Mouse (Mus musculus): Measurements from ENCODE around the gene Sh3pxd2b. TPM values are rescaled to one million over a fixed set of nuclear protein-coding genes. Genes with fewer than 3 reads are reported as not detected.
A peak's percentile ranks its signal among the peaks of the same experiment; 100 is the strongest.

Gene Sh3pxd2b
- total and polyA plus RNA-seq, 3 experiments, result 2.4 to 13.2 (median 6.7) TPM

DNA sequence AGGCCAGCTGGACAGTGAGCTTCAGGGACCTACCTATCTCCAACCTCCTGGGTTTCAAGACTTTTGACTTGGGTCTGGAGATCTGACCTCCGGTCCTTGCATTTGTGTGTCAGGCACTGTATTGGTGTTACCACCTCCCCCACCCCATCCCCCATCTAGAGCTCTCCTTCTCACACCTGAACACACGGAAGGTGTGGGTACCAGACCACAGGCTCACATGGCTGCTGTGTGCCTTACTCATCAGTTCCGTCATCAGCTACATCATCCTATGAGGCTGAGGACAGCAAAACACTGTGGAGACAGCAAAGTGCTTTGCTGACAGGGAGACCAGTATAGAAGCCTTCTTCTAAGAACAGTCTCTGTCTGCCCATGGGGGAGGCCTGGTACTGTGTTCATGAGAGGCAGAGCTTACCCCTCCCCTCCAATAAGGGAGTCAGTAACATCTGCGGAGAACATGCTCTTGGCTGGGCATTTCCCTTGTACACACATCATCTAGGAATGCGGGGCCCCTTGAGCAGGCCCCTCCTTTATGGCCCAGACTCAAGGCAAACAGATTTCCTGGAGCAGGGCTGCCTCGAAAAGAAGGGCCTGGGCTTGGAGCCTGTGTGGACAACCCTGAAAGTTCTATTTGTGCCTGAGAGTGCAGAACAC lies 87.9 kb downstream of the Sh3pxd2b start:
- Histone ChIP-seq H3K4me1 (ENCODE audit: control insufficient read depth in 1 of 2, insufficient read depth in 2 of 2) (peaks cover 5 to 30% of the 10 kb centered on the region in 2 experiments), H3K36me3 (replicated peaks in 1 of 2; ENCODE audit: control insufficient read depth in 1 of 2, insufficient read depth in 1 of 2, low read length in 1 of 2) (no peaks in the 10 kb centered on the region), H3K9me3 (replicated peaks; ENCODE audit: low read length) (no peaks in the 10 kb centered on the region), H3K27me3 (replicated peaks) (no peaks in the 10 kb centered on the region), H3K9ac (ENCODE audit: insufficient read depth, low read depth) (no peak overlapping the region), H3K79me2 (replicated peaks; ENCODE audit: control insufficient read depth, extremely low read depth, insufficient read depth, poor library complexity, severe bottlenecking) (no peaks in the 10 kb centered on the region), H3K4me2 (ENCODE audit: insufficient read depth, low read depth, poor library complexity, severe bottlenecking) (no peak overlapping the region), H3K27ac (ENCODE audit: insufficient read depth, low read depth) (no peak overlapping the region), H3K4me3 (replicated peaks in 1 of 3; ENCODE audit: low read depth in 2 of 3, low read length in 2 of 3, poor library complexity in 1 of 3) (no peak overlapping the region)
- dilution Hi-C loops (cut with MboI; ENCODE audit: extremely low pct_ligation_motif_present, extremely low pct_unique_long_range_greater_than_20kb, low sequenced_read_pairs) (no loop called here), in situ Hi-C loops (cut with MboI; ENCODE audit: low pct_ligation_motif_present, low pct_unique_long_range_greater_than_20kb, low sequenced_read_pairs) (no loop called here)
- DNase-seq (ENCODE audit: extremely low read depth), result peak; percentile 18
- TF ChIP-seq ZMIZ1 (IDR thresholded peaks at IDR 0.05; ENCODE audit: low read depth, low read length) (no peak), E2F4 (IDR thresholded peaks at IDR 0.05; ENCODE audit: insufficient replicate concordance, low read depth, low read length) (no peak), BHLHE40 (IDR thresholded peaks at IDR 0.05; ENCODE audit: low read depth, low read length) (peak; percentile 67), USF1 (IDR thresholded peaks at IDR 0.05; ENCODE audit: low read depth, low read length) (no peak), EP300 (IDR thresholded peaks at IDR 0.05; ENCODE audit: low read length) (no peak)

DNA sequence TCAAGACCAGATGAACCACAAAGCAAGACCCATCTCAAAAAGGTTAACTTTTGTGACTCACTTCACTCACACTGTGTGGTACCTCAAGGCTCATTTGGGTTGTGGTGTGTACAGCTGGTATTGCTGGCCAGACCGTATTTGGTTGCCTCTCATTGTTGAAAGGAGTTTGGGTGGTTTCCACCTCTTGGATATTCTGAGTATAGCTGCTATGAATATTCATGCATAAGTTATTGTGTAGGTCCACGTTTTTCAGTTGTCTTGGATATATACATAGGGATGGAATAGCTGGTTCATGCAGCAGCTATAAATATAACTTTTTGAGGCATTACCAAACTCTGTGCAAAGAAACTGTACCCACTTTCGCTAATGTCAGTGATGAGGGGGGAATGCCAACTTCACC lies 95.0 kb downstream of the Sh3pxd2b start:
- Histone ChIP-seq H3K4me2 (ENCODE audit: insufficient read depth, low read depth, poor library complexity, severe bottlenecking) (no peak overlapping the region), H3K9ac (ENCODE audit: insufficient read depth, low read depth) (no peak overlapping the region), H3K36me3 (replicated peaks in 1 of 2; ENCODE audit: control insufficient read depth in 1 of 2, insufficient read depth in 1 of 2, low read length in 1 of 2) (no peaks in the 10 kb centered on the region), H3K27ac (ENCODE audit: insufficient read depth, low read depth) (no peak overlapping the region), H3K27me3 (replicated peaks) (no peaks in the 10 kb centered on the region), H3K79me2 (replicated peaks; ENCODE audit: control insufficient read depth, extremely low read depth, insufficient read depth, poor library complexity, severe bottlenecking) (no peaks in the 10 kb centered on the region), H3K4me1 (ENCODE audit: control insufficient read depth in 1 of 2, insufficient read depth in 2 of 2) (peaks cover 2 to 10% of the 10 kb centered on the region in 2 experiments; a peak in 3 of 4 replicates), H3K9me3 (replicated peaks; ENCODE audit: low read length) (no peaks in the 10 kb centered on the region), H3K4me3 (replicated peaks in 1 of 3; ENCODE audit: low read depth in 2 of 3, low read length in 2 of 3, poor library complexity in 1 of 3) (no peak overlapping the region)
- no peak for TF ChIP-seq MXI1 (IDR thresholded peaks at IDR 0.05; ENCODE audit: low read depth, low read length)
- TF ChIP-seq SIN3A (IDR thresholded peaks at IDR 0.05; ENCODE audit: low read length), result no peak
- no peak for TF ChIP-seq PAX5 (IDR thresholded peaks at IDR 0.05; ENCODE audit: low read length)
- TF ChIP-seq RCOR1 (conservative IDR thresholded peaks at IDR 0.05; ENCODE audit: low read depth, low read length), result no peak
- no peak for TF ChIP-seq RAD21 (IDR thresholded peaks at IDR 0.05; ENCODE audit: low read depth, low read length)
- no peak for TF ChIP-seq SMC3 (IDR thresholded peaks at IDR 0.05; ENCODE audit: low read depth, low read length)
- no peak for TF ChIP-seq BHLHE40 (IDR thresholded peaks at IDR 0.05; ENCODE audit: low read depth, low read length)
- TF ChIP-seq CHD1 (IDR thresholded peaks at IDR 0.05; ENCODE audit: low read depth, low read length), result no peak
- TF ChIP-seq MAZ (IDR thresholded peaks at IDR 0.05; ENCODE audit: low read depth, low read length), result no peak
- no peak for TF ChIP-seq POLR2A (IDR thresholded peaks at IDR 0.05; ENCODE audit: low read depth, low read length)
- TF ChIP-seq MAX (IDR thresholded peaks at IDR 0.05; ENCODE audit: low read length), result no peak
- TF ChIP-seq CTCF (conservative IDR thresholded peaks at IDR 0.05 in 1 of 2, IDR thresholded peaks at IDR 0.05 in 1 of 2; ENCODE audit: low read depth in 2 of 2, low read length in 2 of 2), result no peak
- no peak for TF ChIP-seq ELF1 (IDR thresholded peaks at IDR 0.05; ENCODE audit: low read depth, low read length)
- no peak for TF ChIP-seq CHD2 (IDR thresholded peaks at IDR 0.05; ENCODE audit: low read length)
- dilution Hi-C loops (cut with MboI; ENCODE audit: extremely low pct_ligation_motif_present, extremely low pct_unique_long_range_greater_than_20kb, low sequenced_read_pairs), result no loop called here
- in situ Hi-C loops (cut with MboI; ENCODE audit: low pct_ligation_motif_present, low pct_unique_long_range_greater_than_20kb, low sequenced_read_pairs), result no loop called here
- DNase-seq (ENCODE audit: extremely low read depth), result no peak
